Mouse (Mus musculus) spleen, adult 2 months (tissue): ENCODE measurements around the gene Nmi.

Experiments
- CTCF ChIP-seq: fragments of 200-500 bp; IDR thresholded peaks from 2 replicates; pipeline ENCODE4 v1.5.1; 2011; ENCODE audit warnings: mild to moderate bottlenecking, inconsistent platforms; ENCODE audit not compliant: insufficient read depth, insufficient read length, insufficient replicate concordance; ENCODE audit errors: extremely low read depth
- POLR2A ChIP-seq: fragments of 200-500 bp; IDR thresholded peaks from 2 replicates; pipeline ENCODE4 v1.6.1; 2011; ENCODE audit warnings: low read depth, low read length, inconsistent platforms

GRCm38 (mm10) chr2:52001521-52001920 lies 28.2 kb upstream of the Nmi start:
- no peak for TF ChIP-seq POLR2A
- TF ChIP-seq CTCF: no peak
